Mouse (Mus musculus): ENCODE data around the gene Npffr2. TPM values are rescaled to one million over a fixed set of nuclear protein-coding genes. Genes with fewer than 3 reads are reported as not detected.
"Not testable (repeated sequence)": the region's sequence is repeated elsewhere in the genome, so short reads cannot be mapped to it uniquely, and the experiment has no call there.

The Npffr2 gene
- 2.2 and 2.3 TPM in 2 replicates for polyA plus RNA-seq (2016; fragmentation: Nextera tagmentation; extraction: Ambion mirVana)

DNA sequence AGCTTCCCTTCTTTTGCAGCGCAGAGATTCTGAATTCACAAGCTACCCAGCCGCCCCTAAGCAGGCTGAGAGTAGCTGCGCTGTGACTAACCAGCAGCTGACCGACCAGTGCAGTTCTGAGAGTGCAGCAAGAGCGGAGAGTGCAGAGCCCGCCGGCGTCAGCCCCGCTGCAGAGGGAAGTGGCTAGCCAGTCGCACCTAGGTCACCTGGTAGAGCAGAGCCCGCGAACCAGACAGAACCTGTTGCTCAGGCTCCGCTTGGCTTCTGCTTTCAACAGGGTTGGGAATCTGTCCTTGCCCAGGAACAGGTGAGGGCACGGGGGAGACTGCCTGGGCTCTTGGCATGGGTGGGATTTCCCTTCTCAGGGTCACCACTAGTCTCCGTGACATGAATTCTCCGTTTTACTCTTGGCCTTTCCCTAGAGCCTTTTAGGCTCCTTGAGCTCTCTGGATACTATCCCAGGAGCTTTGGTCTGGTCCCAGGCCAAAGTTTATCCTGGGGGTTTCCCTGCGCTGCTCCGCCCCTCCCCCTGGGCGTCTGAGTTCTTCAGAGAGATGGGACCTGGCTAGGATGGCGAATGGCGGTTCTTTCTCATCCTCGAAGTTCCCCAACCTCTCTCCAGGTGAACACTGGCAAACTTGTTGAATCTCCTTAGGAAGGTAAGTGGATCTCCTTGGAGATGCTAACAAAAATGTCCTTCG, at the start of gene Npffr2:
Npffr2 (plus strand) TSS at position 552 of the 701 bp plus-strand sequence.
- peak; percentile 78 for DNase-seq (ENCODE audit: low spot score)
- peaks cover 38% of the 10 kb centered on the region for H3K4me1 ChIP-seq
- H3K4me3 ChIP-seq, result peak within 1 kb of the TSS; percentile 64
- H3K27me3 ChIP-seq (replicated peaks; ENCODE audit: low read depth, poor library complexity, severe bottlenecking), result peaks cover 18% of the 10 kb centered on the region
- peak within 1 kb of the TSS; percentile 73 for H3K27ac ChIP-seq (replicated peaks)
- H3K36me3 ChIP-seq (replicated peaks), result no peaks in the 10 kb centered on the region
- 5% methylated on average over 23 of the region's 23 CpGs for WGBS
- H3K9me3 ChIP-seq, result no peaks in the 10 kb centered on the region

- Histone ChIP-seq H3K9me3 (no peaks in the 10 kb centered on the region), H3K4me3 (no peak overlapping the region), H3K4me1 (no peaks in the 10 kb centered on the region), H3K36me3 (replicated peaks) (no peaks in the 10 kb centered on the region), H3K27me3 (replicated peaks; ENCODE audit: low read depth, poor library complexity, severe bottlenecking) (no peaks in the 10 kb centered on the region), H3K27ac (replicated peaks) (no peak overlapping the region)
- no peak for DNase-seq (ENCODE audit: low spot score)
- 90% methylated on average over 1 of the region's 1 CpGs for WGBS
Observed at GRCm38 (mm10) chr5:89492560-89492959, 34.7 kb upstream of the Npffr2 start.

DNA sequence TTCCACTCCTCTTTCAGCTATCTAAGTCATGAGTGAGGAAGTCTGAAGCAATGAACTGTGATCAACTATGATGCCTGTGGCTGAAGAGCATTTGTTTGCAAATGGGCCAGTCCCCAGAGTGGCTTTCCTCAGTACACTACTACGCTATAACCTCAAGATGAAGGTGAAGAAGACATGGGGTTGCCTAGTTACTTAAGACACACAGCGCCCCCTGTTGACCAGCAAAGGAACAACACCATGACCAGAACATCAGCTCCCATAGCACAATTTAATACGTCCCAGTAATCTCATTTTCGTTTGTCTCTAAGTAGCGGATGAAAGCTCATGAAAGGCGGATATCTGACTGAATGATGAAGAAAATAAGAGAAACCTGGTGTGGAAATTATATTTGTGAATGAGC, 27.0 kb upstream of the Npffr2 start:
- no peaks in the 10 kb centered on the region for H3K36me3 ChIP-seq (replicated peaks)
- no peaks in the 10 kb centered on the region for H3K9me3 ChIP-seq
- WGBS, result 68% methylated on average over 6 of the region's 6 CpGs
- H3K4me1 ChIP-seq, result no peaks in the 10 kb centered on the region
- H3K27ac ChIP-seq (replicated peaks), result no peak overlapping the region
- no peak for DNase-seq (ENCODE audit: low spot score)
- no peaks in the 10 kb centered on the region for H3K27me3 ChIP-seq (replicated peaks; ENCODE audit: low read depth, poor library complexity, severe bottlenecking)
- no peak overlapping the region for H3K4me3 ChIP-seq

DNA sequence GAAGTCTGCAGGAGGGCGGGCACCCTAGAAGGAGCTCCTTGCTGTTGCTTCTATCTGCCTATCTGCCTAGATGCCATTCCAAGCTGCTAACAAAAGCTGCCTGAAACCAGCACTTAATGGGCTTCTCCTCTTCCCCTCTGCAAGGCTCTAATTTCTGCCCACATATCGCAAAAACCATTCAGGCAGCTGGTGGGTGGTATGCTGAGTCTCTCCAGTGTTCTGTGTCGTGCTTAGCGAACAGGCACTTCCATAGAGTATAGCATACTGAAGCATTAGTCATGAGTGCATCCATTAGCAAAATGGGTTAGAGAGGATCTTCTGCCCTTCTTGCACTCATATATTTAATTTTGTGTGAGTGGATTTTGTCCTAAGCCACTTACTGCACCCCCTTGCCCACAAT, 8.6 kb upstream of the Npffr2 start:
- Histone ChIP-seq H3K27ac (replicated peaks) (no peak overlapping the region), H3K4me3 (no peak overlapping the region), H3K9me3 (no peaks in the 10 kb centered on the region; the same call in 1 of the 2 replicates), H3K27me3 (replicated peaks; ENCODE audit: low read depth, poor library complexity, severe bottlenecking) (no peaks in the 10 kb centered on the region), H3K4me1 (no peaks in the 10 kb centered on the region), H3K36me3 (replicated peaks) (no peaks in the 10 kb centered on the region)
- DNase-seq (ENCODE audit: low spot score), result no peak
- WGBS, result 80% methylated on average over 4 of the region's 4 CpGs

DNA sequence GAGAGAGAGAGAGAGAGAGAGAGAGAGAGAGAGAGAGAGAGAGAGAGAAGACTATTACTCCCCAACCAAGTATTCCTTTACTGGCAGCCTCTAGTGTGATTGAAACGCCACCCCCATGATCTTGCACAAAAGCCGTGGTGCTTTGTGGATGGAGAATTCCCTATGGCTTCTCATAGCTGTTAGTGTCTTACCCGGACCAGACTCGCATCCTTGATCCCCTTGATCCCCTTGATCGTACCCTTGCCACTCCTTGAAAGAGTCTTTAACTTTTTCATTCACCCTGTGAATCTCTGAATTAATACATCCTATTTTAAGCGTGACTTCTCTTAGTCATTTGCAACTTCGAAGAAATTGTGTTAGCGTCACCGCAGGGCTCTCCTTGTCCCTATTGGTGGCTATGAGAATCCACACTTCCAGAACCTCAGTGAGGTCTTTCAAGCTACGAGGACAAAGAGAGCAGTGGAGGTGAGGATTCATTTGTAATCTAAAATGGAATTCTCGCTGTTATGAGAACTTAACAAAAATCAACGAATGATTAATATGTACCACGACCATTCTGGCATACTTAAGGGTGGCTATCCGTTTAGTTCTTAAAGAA, 949 bp upstream of the Npffr2 start:
- no peaks in the 10 kb centered on the region for H3K9me3 ChIP-seq
- H3K4me1 ChIP-seq, result peaks cover 38% of the 10 kb centered on the region
- DNase-seq (ENCODE audit: low spot score), result peak; percentile 15
- peak overlapping the region; percentile 64 for H3K4me3 ChIP-seq
- WGBS, result 6% methylated on average over 14 of the region's 14 CpGs
- peaks cover 18% of the 10 kb centered on the region for H3K27me3 ChIP-seq (replicated peaks; ENCODE audit: low read depth, poor library complexity, severe bottlenecking)
- H3K27ac ChIP-seq (replicated peaks), result peak overlapping the region; percentile 73
- no peaks in the 10 kb centered on the region for H3K36me3 ChIP-seq (replicated peaks)

DNA sequence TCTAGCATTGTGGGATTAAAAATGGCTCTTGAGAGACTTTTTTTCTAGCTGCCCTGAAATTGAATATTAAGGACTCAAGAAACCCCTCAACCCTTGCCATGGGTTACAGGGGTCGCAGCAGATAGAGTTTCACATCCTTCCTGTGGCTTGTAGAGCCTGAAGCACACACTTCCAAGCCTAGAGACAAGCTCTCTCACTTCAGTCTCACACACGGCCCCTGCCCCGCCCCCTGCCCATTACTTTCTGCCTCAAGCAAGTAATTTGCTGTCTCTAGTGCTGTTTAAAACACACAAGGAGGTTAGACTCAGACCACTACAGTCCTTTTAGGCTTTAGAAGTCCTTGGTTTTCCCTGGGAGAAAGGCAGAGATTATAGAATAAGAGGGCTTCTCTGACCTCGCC, 1.7 kb downstream of the Npffr2 start:
- H3K9me3 ChIP-seq, result no peaks in the 10 kb centered on the region
- 14% methylated on average over 4 of the region's 4 CpGs for WGBS
- peak; percentile 77 for DNase-seq (ENCODE audit: low spot score)
- H3K36me3 ChIP-seq (replicated peaks), result no peaks in the 10 kb centered on the region
- peaks cover 38% of the 10 kb centered on the region for H3K4me1 ChIP-seq
- 0 out of 2 replicates have a peak overlapping the region, but pooled peaks have one; percentile 26 for H3K4me3 ChIP-seq
- peak overlapping the region; percentile 76; the same call in 1 of the 2 replicates for H3K27ac ChIP-seq (replicated peaks)
- peaks cover 18% of the 10 kb centered on the region for H3K27me3 ChIP-seq (replicated peaks; ENCODE audit: low read depth, poor library complexity, severe bottlenecking)

DNA sequence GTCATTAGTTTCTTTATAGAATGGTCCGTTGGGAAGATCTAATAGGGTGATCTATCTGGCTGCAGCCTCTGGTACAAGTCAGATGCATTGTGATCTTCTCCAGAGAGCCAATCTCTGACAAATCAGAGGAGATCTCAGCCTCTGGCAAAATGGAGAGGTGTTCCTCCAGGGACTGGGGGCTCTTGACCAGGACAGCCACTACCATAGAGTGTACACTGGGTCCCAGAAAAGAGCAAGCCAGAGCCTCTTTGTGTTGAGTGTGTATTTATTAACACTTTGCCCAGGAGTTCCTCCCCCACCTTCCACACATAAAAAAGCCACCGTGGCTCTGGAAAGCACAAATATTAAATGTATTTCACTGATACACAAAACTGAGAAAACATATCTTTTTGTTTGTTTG, 2.2 kb downstream of the Npffr2 start:
- peaks cover 38% of the 10 kb centered on the region for H3K4me1 ChIP-seq
- 41% methylated on average over 2 of the region's 2 CpGs for WGBS
- no peak for DNase-seq (ENCODE audit: low spot score)
- H3K36me3 ChIP-seq (replicated peaks), result no peaks in the 10 kb centered on the region
- peaks cover 18% of the 10 kb centered on the region for H3K27me3 ChIP-seq (replicated peaks; ENCODE audit: low read depth, poor library complexity, severe bottlenecking)
- peak overlapping the region; percentile 76; the same call in 1 of the 2 replicates for H3K27ac ChIP-seq (replicated peaks)
- H3K9me3 ChIP-seq, result no peaks in the 10 kb centered on the region
- H3K4me3 ChIP-seq, result 0 out of 2 replicates have a peak overlapping the region, but pooled peaks have one; percentile 26

DNA sequence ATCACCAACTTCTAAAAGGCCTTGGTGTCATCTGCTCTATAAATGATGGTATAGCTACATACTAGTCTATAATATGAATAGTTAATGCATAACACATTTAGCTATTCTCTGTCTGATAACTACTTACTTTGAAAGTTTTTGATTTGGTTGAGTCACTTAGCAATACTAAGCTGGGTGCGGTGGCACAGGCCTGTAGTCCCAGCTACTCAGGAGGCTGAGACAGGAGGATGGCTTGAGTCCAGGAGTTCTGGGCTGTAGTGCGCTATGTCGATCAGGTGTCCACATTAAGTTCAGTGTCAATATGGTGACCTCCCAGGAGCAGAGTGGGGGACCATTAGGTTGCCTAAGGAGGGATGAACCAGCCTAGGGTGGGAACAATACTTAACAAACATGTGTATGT, 8.8 kb downstream of the Npffr2 start:
- WGBS, result 95% methylated on average over 3 of the region's 3 CpGs
- no peak overlapping the region for H3K4me3 ChIP-seq
- H3K4me1 ChIP-seq, result no peaks in the 10 kb centered on the region
- H3K36me3 ChIP-seq (replicated peaks), result no peaks in the 10 kb centered on the region
- no peaks in the 10 kb centered on the region for H3K9me3 ChIP-seq
- no peak overlapping the region for H3K27ac ChIP-seq (replicated peaks)
- DNase-seq (ENCODE audit: low spot score), result no peak
- no peaks in the 10 kb centered on the region for H3K27me3 ChIP-seq (replicated peaks; ENCODE audit: low read depth, poor library complexity, severe bottlenecking)

DNA sequence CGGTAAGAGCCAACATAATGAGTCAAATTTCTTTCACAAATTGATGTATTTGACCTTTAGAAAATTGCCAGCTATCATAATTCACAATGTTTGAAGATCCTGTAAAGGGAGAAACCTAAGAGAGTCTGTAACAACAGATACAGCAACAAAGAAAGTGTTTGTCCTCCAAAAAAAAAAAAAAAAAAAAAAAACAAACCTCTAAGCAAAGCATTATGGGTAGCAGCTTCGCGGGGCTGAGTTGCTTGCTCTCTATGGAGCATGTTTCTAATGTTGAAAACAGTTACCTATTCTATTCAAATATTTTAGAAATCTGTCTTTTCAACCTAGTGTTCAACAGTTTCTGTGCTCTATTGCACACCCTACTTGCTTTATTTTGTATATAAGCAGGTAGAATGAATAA, 15.2 kb downstream of the Npffr2 start:
- no peaks in the 10 kb centered on the region for H3K4me1 ChIP-seq
- no peak overlapping the region for H3K27ac ChIP-seq (replicated peaks)
- WGBS, result 76% methylated on average over 3 of the region's 3 CpGs
- no peaks in the 10 kb centered on the region for H3K9me3 ChIP-seq
- no peak for DNase-seq (ENCODE audit: low spot score)
- H3K27me3 ChIP-seq (replicated peaks; ENCODE audit: low read depth, poor library complexity, severe bottlenecking), result no peaks in the 10 kb centered on the region
- H3K36me3 ChIP-seq (replicated peaks), result no peaks in the 10 kb centered on the region
- H3K4me3 ChIP-seq, result no peak overlapping the region

GRCm38 (mm10) chr5:89543476-89543875, 16.2 kb downstream of the Npffr2 start:
- Histone ChIP-seq H3K27ac (replicated peaks) (no peak overlapping the region), H3K4me3 (no peak overlapping the region), H3K27me3 (replicated peaks; ENCODE audit: low read depth, poor library complexity, severe bottlenecking) (no peaks in the 10 kb centered on the region), H3K9me3 (no peaks in the 10 kb centered on the region), H3K4me1 (no peaks in the 10 kb centered on the region), H3K36me3 (replicated peaks) (no peaks in the 10 kb centered on the region)
- DNase-seq (ENCODE audit: low spot score), result peak; percentile 74
- WGBS, result 37% methylated on average over 2 of the region's 2 CpGs

- H3K27me3 ChIP-seq (replicated peaks; ENCODE audit: low read depth, poor library complexity, severe bottlenecking); H3K4me1 ChIP-seq; H3K4me3 ChIP-seq; H3K9me3 ChIP-seq; DNase-seq (ENCODE audit: low spot score); H3K36me3 ChIP-seq (replicated peaks); H3K27ac ChIP-seq (replicated peaks): not testable (repeated sequence)
- WGBS, result 40% methylated on average over 4 of the region's 4 CpGs
Observed at GRCm38 (mm10) chr5:89559118-89559517, 31.9 kb downstream of the Npffr2 start.

DNA sequence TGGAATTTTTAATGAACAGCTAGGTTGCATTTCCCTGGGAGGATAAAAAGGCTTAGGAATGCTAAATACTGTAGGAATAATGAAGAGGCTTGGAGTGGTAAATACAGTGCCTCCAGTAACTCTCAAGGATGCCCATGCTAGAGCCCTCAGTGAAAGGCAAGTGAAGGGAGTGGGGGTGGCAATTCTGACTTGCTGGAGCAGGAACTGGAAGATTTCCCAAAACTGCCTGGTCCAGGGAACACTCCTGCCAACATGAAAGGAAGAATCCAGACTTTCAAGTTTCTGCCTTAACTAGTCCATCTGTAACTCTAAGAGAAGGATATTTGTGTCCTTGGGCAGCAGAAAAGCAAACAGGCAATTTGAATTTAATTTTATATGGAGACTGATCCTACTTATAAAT, 34.2 kb downstream of the Npffr2 start:
- Histone ChIP-seq H3K27ac (replicated peaks) (no peak overlapping the region), H3K27me3 (replicated peaks; ENCODE audit: low read depth, poor library complexity, severe bottlenecking) (no peaks in the 10 kb centered on the region), H3K4me1 (no peaks in the 10 kb centered on the region), H3K36me3 (replicated peaks) (no peaks in the 10 kb centered on the region), H3K9me3 (no peaks in the 10 kb centered on the region), H3K4me3 (no peak overlapping the region)
- no peak for DNase-seq (ENCODE audit: low spot score)

DNA sequence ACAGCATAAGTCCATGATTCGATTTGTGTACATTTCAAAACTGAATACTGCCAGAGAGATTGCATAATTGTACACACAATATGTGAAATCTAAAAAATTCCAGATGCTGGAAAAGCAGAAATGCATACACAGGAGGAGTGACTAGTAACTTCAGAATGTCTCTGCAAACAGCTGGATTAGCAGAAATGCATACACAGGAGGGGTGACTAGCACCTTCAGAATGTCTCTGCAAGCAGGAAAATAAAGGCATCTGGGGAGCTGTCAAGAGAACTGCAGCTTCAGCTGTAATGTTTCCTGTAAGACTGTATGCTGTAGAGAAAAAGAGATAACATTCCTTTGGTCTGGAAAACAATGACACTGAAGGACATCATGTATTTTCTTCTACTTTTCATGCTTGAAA, 51.4 kb downstream of the Npffr2 start:
- Histone ChIP-seq H3K4me3 (no peak overlapping the region), H3K9me3 (no peaks in the 10 kb centered on the region), H3K36me3 (replicated peaks) (no peaks in the 10 kb centered on the region), H3K27me3 (replicated peaks; ENCODE audit: low read depth, poor library complexity, severe bottlenecking) (no peaks in the 10 kb centered on the region), H3K4me1 (no peaks in the 10 kb centered on the region), H3K27ac (replicated peaks) (no peak overlapping the region)
- WGBS, result 85% methylated on average over 1 of the region's 1 CpGs
- no peak for DNase-seq (ENCODE audit: low spot score)

Data from embryonic facial prominence, embryonic 10.5 days (tissue).